ENCODE assay signal across 14 mouse cellular contexts in the genomic region with DNA sequence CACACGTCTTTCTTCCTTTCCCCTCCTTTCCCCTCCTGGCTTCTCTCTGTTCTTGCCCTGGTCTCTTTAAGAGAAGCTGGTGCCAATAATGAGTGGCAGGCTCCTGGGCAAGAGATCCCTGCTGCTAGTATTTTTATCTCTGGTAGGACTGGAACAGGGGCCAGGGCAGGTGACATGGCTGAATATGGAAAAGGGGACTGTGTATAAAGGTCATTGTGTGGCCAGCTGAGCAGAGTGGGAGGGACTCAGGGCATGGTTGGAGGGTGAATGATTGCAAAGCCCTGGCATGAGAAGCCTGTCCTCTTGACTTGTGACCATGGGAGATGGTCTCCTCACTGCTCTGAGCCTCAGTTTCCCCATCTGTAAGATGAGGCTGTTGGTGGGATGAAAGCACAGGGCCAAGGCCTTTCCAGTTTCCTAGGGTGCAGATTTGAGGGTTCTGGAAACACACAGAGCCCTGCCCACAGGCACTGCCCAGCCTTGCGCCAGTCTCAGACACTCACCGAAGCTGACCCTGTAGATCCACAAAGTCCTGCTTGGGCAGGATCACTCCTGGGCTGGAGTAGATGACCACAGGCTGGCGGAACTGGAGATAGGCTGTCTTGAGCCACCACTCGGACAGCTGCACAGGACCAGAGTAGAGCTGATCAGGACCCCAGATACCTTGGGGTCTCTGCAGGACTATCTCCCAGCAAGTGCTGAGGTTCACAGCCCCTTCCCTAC. TPM values are rescaled to one million over a fixed set of nuclear protein-coding genes. Genes with fewer than 3 reads are reported as not detected.
A peak's percentile ranks its signal among the peaks of the same experiment; 100 is the strongest.
DNase-seq lines count a peak whose midpoint lies in the region; ATAC-seq and TF ChIP-seq lines count a peak whose summit lies in the region.
"Had no signal": no experiment of that assay in that cellular context is flagged by ENCODE, and none has a peak within 500 bp of the region (broad histone marks: within the 10 kb centered on the region; RNA-seq: fewer than 3 reads in every experiment).

No protein-coding gene starts in this region.

- peak overlapping the region; percentile 57 for H3K27ac ChIP-seq in liver, postnatal 0 days (ENCODE audit: low read depth)
- peak overlapping the region; percentile 80; the same call in 1 of the 2 replicates for H3K27ac ChIP-seq in small intestine, adult 2 months (ENCODE audit: insufficient read depth, low read depth, low read length)
- H3K27ac ChIP-seq in midbrain, embryonic 13.5 days: no peak overlapping the region
- no peak overlapping the region for H3K27ac ChIP-seq in midbrain, embryonic 10.5 days (replicated peaks)
- H3K27ac ChIP-seq: intestine, embryonic 15.5 days; liver, embryonic 15.5 days; stomach, embryonic 15.5 days had no signal

- TF ChIP-seq POLR2A in small intestine, adult 2 months (IDR thresholded peaks at IDR 0.05; ENCODE audit: low read depth, low read length): no peak

- no peak overlapping the region for H3K9ac ChIP-seq in liver, postnatal 0 days (replicated peaks)
- no peak overlapping the region for H3K9ac ChIP-seq in midbrain, embryonic 13.5 days (replicated peaks)
- H3K9ac ChIP-seq: intestine, embryonic 15.5 days; liver, embryonic 15.5 days; stomach, embryonic 15.5 days had no signal

- no peak overlapping the region for H3K4me2 ChIP-seq in liver, postnatal 0 days (ENCODE audit: low read depth, low read length)
- H3K4me2 ChIP-seq in midbrain, embryonic 13.5 days (replicated peaks): no peak overlapping the region
- H3K4me2 ChIP-seq: intestine, embryonic 15.5 days; liver, embryonic 15.5 days; stomach, embryonic 15.5 days had no signal

- no peaks in the 10 kb centered on the region for H3K27me3 ChIP-seq in liver, postnatal 0 days (ENCODE audit: insufficient read depth, low read length)
- H3K27me3 ChIP-seq in small intestine, adult 2 months (ENCODE audit: control insufficient read depth, insufficient read depth, low read length): no peaks in the 10 kb centered on the region
- H3K27me3 ChIP-seq in midbrain, embryonic 13.5 days: no peaks in the 10 kb centered on the region
- peaks cover 14% of the 10 kb centered on the region for H3K27me3 ChIP-seq in midbrain, embryonic 10.5 days (ENCODE audit: low read depth, poor library complexity, severe bottlenecking)
- H3K27me3 ChIP-seq: intestine, embryonic 15.5 days; liver, embryonic 15.5 days; stomach, embryonic 15.5 days had no signal

- DNase-seq in cerebellum, adult 11-12 months: peak; percentile 19
- DNase-seq in cerebellum, postnatal 36 days: no peak
- peak; percentile 47 for DNase-seq in liver, postnatal 0 days
- DNase-seq in liver: no peak
- peak; percentile 35 to 54 for DNase-seq in heart, postnatal 14 days
- DNase-seq in midbrain, embryonic 10.5 days (ENCODE audit: low spot score): no peak
- DNase-seq: cerebellum, adult 8-10 months; right cerebral cortex, postnatal 4 days; thymus, postnatal 36 days had no signal

- ATAC-seq in liver, postnatal 0 days: peak; percentile 83
- no peak for ATAC-seq in midbrain, embryonic 13.5 days
- ATAC-seq: intestine, embryonic 15.5 days had no signal

- 85% methylated on average over 5 of the region's 5 CpGs for WGBS in liver, postnatal 0 days (ENCODE audit: insufficient replicate concordance)
- WGBS in small intestine, adult 2 months: 96% methylated on average over 5 of the region's 5 CpGs
- 95% methylated on average over 5 of the region's 5 CpGs for WGBS in midbrain, embryonic 13.5 days
- whole genome bisulfite sequencing in midbrain, embryonic 10.5 days: 89% methylated on average over 5 of the region's 5 CpGs

- intact Hi-C loops in heart, postnatal 14 days (cut with DNase I): no loop called here

- H3K9me3 ChIP-seq in liver, postnatal 0 days (ENCODE audit: low read length): no peaks in the 10 kb centered on the region
- H3K9me3 ChIP-seq in midbrain, embryonic 13.5 days: no peaks in the 10 kb centered on the region
- H3K9me3 ChIP-seq in midbrain, embryonic 10.5 days (replicated peaks): no peaks in the 10 kb centered on the region
- H3K9me3 ChIP-seq: intestine, embryonic 15.5 days; liver, embryonic 15.5 days; stomach, embryonic 15.5 days had no signal

- H3K4me1 ChIP-seq in liver, postnatal 0 days (ENCODE audit: insufficient read depth): peaks cover 30% of the 10 kb centered on the region
- peaks cover 30% of the 10 kb centered on the region for H3K4me1 ChIP-seq in small intestine, adult 2 months (ENCODE audit: control insufficient read depth, insufficient read depth, insufficient read length, low read length)
- H3K4me1 ChIP-seq in midbrain, embryonic 13.5 days (replicated peaks): peaks cover 19% of the 10 kb centered on the region
- peaks cover 14% of the 10 kb centered on the region for H3K4me1 ChIP-seq in midbrain, embryonic 10.5 days

- TF ChIP-seq CTCF in liver, postnatal 0 days (IDR thresholded peaks at IDR 0.05; ENCODE audit: low read depth): no peak
- no peak for TF ChIP-seq CTCF in small intestine, adult 2 months (IDR thresholded peaks at IDR 0.05; ENCODE audit: extremely low read depth, insufficient read length, insufficient replicate concordance, low read depth, low read length)

- H3K36me3 ChIP-seq in liver, postnatal 0 days (replicated peaks; ENCODE audit: insufficient read depth, low read length): peaks cover 64% of the 10 kb centered on the region
- peaks cover 43% of the 10 kb centered on the region for H3K36me3 ChIP-seq in small intestine, adult 2 months (ENCODE audit: control insufficient read depth, insufficient read depth, low read length)
- H3K36me3 ChIP-seq in midbrain, embryonic 13.5 days: peaks cover 76% of the 10 kb centered on the region
- peaks cover 80% of the 10 kb centered on the region for H3K36me3 ChIP-seq in midbrain, embryonic 10.5 days

- TF ChIP-seq EP300 in liver, postnatal 0 days (IDR thresholded peaks at IDR 0.05; ENCODE audit: low read depth): peak; percentile 64; the same call in 1 of the 2 replicates

- H3K4me3 ChIP-seq in liver, postnatal 0 days (ENCODE audit: low read depth, low read length): no peak overlapping the region
- no peak overlapping the region for H3K4me3 ChIP-seq in small intestine, adult 2 months (ENCODE audit: low read depth, low read length)
- H3K4me3 ChIP-seq in midbrain, embryonic 13.5 days (replicated peaks): no peak overlapping the region
- H3K4me3 ChIP-seq in midbrain, embryonic 10.5 days: no peak overlapping the region
- H3K4me3 ChIP-seq: intestine, embryonic 15.5 days; liver, embryonic 15.5 days; stomach, embryonic 15.5 days had no signal

RNA-seq across cellular contexts. Expression of gene Crat, which starts 6.0 kb away (rescaled TPM):
- 57.5 and 64.3 TPM in 2 replicates for polyA plus RNA-seq in liver, postnatal 0 days (2015; fragmentation: Nextera tagmentation; extraction: Ambion mirVana)
- total RNA-seq in heart, postnatal 14 days (2021): 100 to 1,000 TPM; 441 to 477 TPM
- 77.8 and 176 TPM in 2 replicates for polyA plus RNA-seq in small intestine, adult 2 months (2012; rRNA removed)
- polyA plus RNA-seq in midbrain, embryonic 13.5 days (2015; fragmentation: Nextera tagmentation; extraction: Ambion mirVana): 18.5 and 21.9 TPM in 2 replicates
- polyA plus RNA-seq in midbrain, embryonic 10.5 days (2016; fragmentation: Nextera tagmentation; extraction: Ambion mirVana): 22.5 and 23.7 TPM in 2 replicates

RNA-seq across cellular contexts. Expression of gene Ptpa, which starts 6.2 kb away (rescaled TPM):
- polyA plus RNA-seq in liver, postnatal 0 days (2015; fragmentation: Nextera tagmentation; extraction: Ambion mirVana): 65.6 and 76.8 TPM in 2 replicates
- total RNA-seq in heart, postnatal 14 days (2021): 100 to 1,000 TPM in 1 of 2 experiments, 10 to 100 TPM in 1; 99.1 to 109 TPM
- 55.4 and 102 TPM in 2 replicates for polyA plus RNA-seq in small intestine, adult 2 months (2012; rRNA removed)
- polyA plus RNA-seq in midbrain, embryonic 13.5 days (2015; fragmentation: Nextera tagmentation; extraction: Ambion mirVana): 128 and 134 TPM in 2 replicates
- polyA plus RNA-seq in midbrain, embryonic 10.5 days (2016; fragmentation: Nextera tagmentation; extraction: Ambion mirVana): 151 and 152 TPM in 2 replicates

RNA-seq across cellular contexts. Expression of gene Dolpp1, which starts 17.6 kb away (rescaled TPM):
- polyA plus RNA-seq in liver, postnatal 0 days (2015; fragmentation: Nextera tagmentation; extraction: Ambion mirVana): 12.0 and 12.2 TPM in 2 replicates
- total RNA-seq in heart, postnatal 14 days (2021): 10 to 100 TPM; 11.4 to 12.1 TPM
- 62.0 and 199 TPM in 2 replicates for polyA plus RNA-seq in small intestine, adult 2 months (2012; rRNA removed)
- polyA plus RNA-seq in midbrain, embryonic 13.5 days (2015; fragmentation: Nextera tagmentation; extraction: Ambion mirVana): 54.7 and 56.6 TPM in 2 replicates
- 53.2 and 62.7 TPM in 2 replicates for polyA plus RNA-seq in midbrain, embryonic 10.5 days (2016; fragmentation: Nextera tagmentation; extraction: Ambion mirVana)

RNA-seq across cellular contexts. Expression of gene Miga2, which starts 45.6 kb away (rescaled TPM):
- 7.6 and 8.2 TPM in 2 replicates for polyA plus RNA-seq in liver, postnatal 0 days (2015; fragmentation: Nextera tagmentation; extraction: Ambion mirVana)
- 10 to 100 TPM; 74.7 to 80.0 TPM for total RNA-seq in heart, postnatal 14 days (2021)
- 28.7 and 33.4 TPM in 2 replicates for polyA plus RNA-seq in small intestine, adult 2 months (2012; rRNA removed)
- polyA plus RNA-seq in midbrain, embryonic 13.5 days (2015; fragmentation: Nextera tagmentation; extraction: Ambion mirVana): 29.4 and 30.2 TPM in 2 replicates
- 27.8 and 29.6 TPM in 2 replicates for polyA plus RNA-seq in midbrain, embryonic 10.5 days (2016; fragmentation: Nextera tagmentation; extraction: Ambion mirVana)

RNA-seq across cellular contexts. Expression of gene Sh3glb2, which starts 50.5 kb away (rescaled TPM):
- 13.9 and 14.4 TPM in 2 replicates for polyA plus RNA-seq in liver, postnatal 0 days (2015; fragmentation: Nextera tagmentation; extraction: Ambion mirVana)
- 10 to 100 TPM; 50.6 to 56.2 TPM for total RNA-seq in heart, postnatal 14 days (2021)
- 112 and 158 TPM in 2 replicates for polyA plus RNA-seq in small intestine, adult 2 months (2012; rRNA removed)
- polyA plus RNA-seq in midbrain, embryonic 13.5 days (2015; fragmentation: Nextera tagmentation; extraction: Ambion mirVana): 147 and 158 TPM in 2 replicates
- 70.7 and 84.7 TPM in 2 replicates for polyA plus RNA-seq in midbrain, embryonic 10.5 days (2016; fragmentation: Nextera tagmentation; extraction: Ambion mirVana)

Comparison
In these comparisons a context has a peak if more than half of its experiments do, and no peak if none do; other contexts are left out.
1. DNase-seq: peak in cerebellum, adult 11-12 months (single experiment), liver, postnatal 0 days (single experiment) and heart, postnatal 14 days (2 of 2); none in cerebellum, postnatal 36 days (0 of 2), liver (single experiment) and midbrain, embryonic 10.5 days (single experiment).
2. H3K27ac ChIP-seq: peak in liver, postnatal 0 days (single experiment) and small intestine, adult 2 months (single experiment); none in midbrain, embryonic 13.5 days (single experiment) and midbrain, embryonic 10.5 days (single experiment).